10 mouse cellular contexts compared by ENCODE assay signal in the genomic region with DNA sequence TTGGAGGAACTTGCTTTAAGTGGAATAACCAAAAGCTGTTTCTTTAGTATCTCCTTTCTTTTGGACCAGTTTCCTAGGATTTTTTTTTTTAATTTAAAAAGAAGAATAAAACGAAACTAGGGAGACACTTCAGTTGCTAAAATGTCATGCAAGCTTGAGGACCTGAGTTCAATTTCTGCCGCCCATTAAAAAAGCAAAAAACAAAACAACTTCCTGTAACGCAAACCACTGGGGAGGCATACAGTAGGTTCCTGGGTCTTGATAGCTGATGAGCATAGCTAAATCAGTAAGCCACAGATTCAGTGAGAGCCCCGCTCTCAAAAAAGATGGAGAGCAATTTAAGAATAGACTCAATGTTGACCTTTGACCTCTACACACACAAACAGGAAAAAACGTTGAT. TPM values are rescaled to one million over a fixed set of nuclear protein-coding genes. Genes with fewer than 3 reads are reported as not detected.
DNase-seq lines count a peak whose midpoint lies in the region; ATAC-seq lines count a peak whose summit lies in the region.
"Had no signal": no experiment of that assay in that cellular context is flagged by ENCODE, and none has a peak within 500 bp of the region (broad histone marks: within the 10 kb centered on the region; RNA-seq: fewer than 3 reads in every experiment).

No protein-coding gene starts in this region.

- H3K4me2 ChIP-seq in lung, embryonic 16.5 days (ENCODE audit: low read depth, low read length): peak overlapping the region; percentile 44
- H3K4me2 ChIP-seq in embryonic facial prominence, embryonic 14.5 days (ENCODE audit: low read depth, low read length): peak overlapping the region; percentile 34

- H3K36me3 ChIP-seq in heart, embryonic 10.5 days: peaks cover 10% of the 10 kb centered on the region; the same call in 1 of the 2 replicates
- H3K36me3 ChIP-seq in lung, embryonic 16.5 days (ENCODE audit: control insufficient read depth, insufficient read depth, low read length): no peaks in the 10 kb centered on the region; the same call in 1 of the 2 replicates
- H3K36me3 ChIP-seq in embryonic facial prominence, embryonic 14.5 days (ENCODE audit: control insufficient read depth, insufficient read depth, low read length): peaks cover 14% of the 10 kb centered on the region; the same call in 1 of the 2 replicates
- H3K36me3 ChIP-seq in macrophage (ENCODE audit: inconsistent target): no peaks in the 10 kb centered on the region; the same call in 1 of the 2 replicates

- ATAC-seq in lung, embryonic 16.5 days (ENCODE audit: low read depth): no peak
- no peak for ATAC-seq in embryonic facial prominence, embryonic 14.5 days (ENCODE audit: low read depth)

- WGBS in heart, embryonic 10.5 days: 71% methylated on average over 5 of the region's 5 CpGs
- 59% methylated on average over 5 of the region's 5 CpGs for WGBS in lung, embryonic 16.5 days
- 61% methylated on average over 5 of the region's 5 CpGs for WGBS in embryonic facial prominence, embryonic 14.5 days
- WGBS in macrophage (ENCODE audit: missing documents): 40% methylated on average over 5 of the region's 5 CpGs

- H3K4me1 ChIP-seq in heart, embryonic 10.5 days: peaks cover 33% of the 10 kb centered on the region
- H3K4me1 ChIP-seq in lung, embryonic 16.5 days (replicated peaks; ENCODE audit: control insufficient read depth, insufficient read depth, low read length): peaks cover 31% of the 10 kb centered on the region
- H3K4me1 ChIP-seq in embryonic facial prominence, embryonic 14.5 days (ENCODE audit: control insufficient read depth, insufficient read depth, low read length): peaks cover 16% of the 10 kb centered on the region

- peaks cover 24% of the 10 kb centered on the region; the same call in 1 of the 2 replicates for H3K79me2 ChIP-seq in macrophage (ENCODE audit: inconsistent target)

- no peaks in the 10 kb centered on the region for H3K9me3 ChIP-seq in heart, embryonic 10.5 days
- H3K9me3 ChIP-seq in lung, embryonic 16.5 days (ENCODE audit: control insufficient read depth, low read length): no peaks in the 10 kb centered on the region
- no peaks in the 10 kb centered on the region for H3K9me3 ChIP-seq in embryonic facial prominence, embryonic 14.5 days (ENCODE audit: control insufficient read depth, low read length)

- H3K4me3 ChIP-seq in heart, embryonic 10.5 days: peak overlapping the region; percentile 45; the same call in 1 of the 2 replicates
- H3K4me3 ChIP-seq in lung, embryonic 16.5 days (ENCODE audit: low read length): no peak overlapping the region
- H3K4me3 ChIP-seq in embryonic facial prominence, embryonic 14.5 days (ENCODE audit: low read depth, low read length): no peak overlapping the region
- peak overlapping the region; percentile 12; the same call in 1 of the 2 replicates for H3K4me3 ChIP-seq in macrophage (ENCODE audit: inconsistent target)

- no peak for DNase-seq in heart, embryonic 10.5 days (ENCODE audit: low spot score)
- no peak for DNase-seq in heart, adult 18-20 months
- DNase-seq in lung, postnatal 4 days: no peak
- no peak for DNase-seq in embryonic facial prominence, embryonic 14.5 days (ENCODE audit: low spot score)
- DNase-seq in yolk sac, embryonic 10.5 days (ENCODE audit: low spot score): no peak
- no peak for DNase-seq in frontal cortex, postnatal 25 days (ENCODE audit: low spot score in 2 of 2)
- DNase-seq: cerebellum, adult 8-10 months; kidney, adult 11 months had no signal

- H3K27ac ChIP-seq in heart, embryonic 10.5 days: no peak overlapping the region
- H3K27ac ChIP-seq in lung, embryonic 16.5 days (ENCODE audit: low read length): peak overlapping the region; percentile 60
- 0 out of 2 replicates have a peak overlapping the region, but pooled peaks have one; percentile 2 for H3K27ac ChIP-seq in embryonic facial prominence, embryonic 14.5 days (replicated peaks; ENCODE audit: low read depth, low read length)
- peak overlapping the region; percentile 88 for H3K27ac ChIP-seq in macrophage

- H3K27me3 ChIP-seq in heart, embryonic 10.5 days (ENCODE audit: insufficient read depth, poor library complexity, severe bottlenecking): peaks cover 9% of the 10 kb centered on the region
- no peaks in the 10 kb centered on the region for H3K27me3 ChIP-seq in lung, embryonic 16.5 days (ENCODE audit: control insufficient read depth, insufficient read depth, low read depth, low read length)
- H3K27me3 ChIP-seq in embryonic facial prominence, embryonic 14.5 days (replicated peaks; ENCODE audit: control insufficient read depth, insufficient read depth, low read length): no peaks in the 10 kb centered on the region

- no peak overlapping the region for H3K9ac ChIP-seq in lung, embryonic 16.5 days (ENCODE audit: low read length)
- no peak overlapping the region for H3K9ac ChIP-seq in embryonic facial prominence, embryonic 14.5 days (ENCODE audit: low read depth, low read length)

RNA-seq across cellular contexts. Expression of a gene that starts 2.8 kb away (rescaled TPM):
- 34.3 and 37.9 TPM in 2 replicates for polyA plus RNA-seq in heart, embryonic 10.5 days (2016; fragmentation: Nextera tagmentation; extraction: Ambion mirVana)
- total RNA-seq in heart, adult 18-20 months (2021): 10 to 100 TPM; 15.7 to 16.4 TPM
- polyA plus RNA-seq in lung, embryonic 16.5 days (2015; fragmentation: Nextera tagmentation; extraction: Ambion mirVana): 41.1 and 41.8 TPM in 2 replicates
- polyA plus RNA-seq in embryonic facial prominence, embryonic 14.5 days (2014; fragmentation: Nextera tagmentation; extraction: Ambion mirVana): 44.2 and 50.4 TPM in 2 replicates
- 10 to 100 TPM in 25 of 26 experiments, 1 to 10 TPM in 1; 5.8 to 64.4 (median 26.4) TPM for total RNA-seq in macrophage (2018; cell fraction: chromatin; rRNA removed)
- total RNA-seq in macrophage (2018; cell fraction: cytosol; rRNA removed): 10 to 100 TPM; 12.1 to 48.9 (median 25.2) TPM
- total RNA-seq in macrophage (2018; cell fraction: nucleus; rRNA removed): 10 to 100 TPM in 24 of 26 experiments, 1 to 10 TPM in 2; 9.5 to 48.8 (median 21.0) TPM
- polyA plus RNA-seq in macrophage (2018): 15.5 to 43.6 TPM (median 25.5 TPM) in 3 replicates

RNA-seq across cellular contexts. Expression of a gene that starts 12.1 kb away (rescaled TPM):
- 6.9 and 12.0 TPM in 2 replicates for polyA plus RNA-seq in heart, embryonic 10.5 days (2016; fragmentation: Nextera tagmentation; extraction: Ambion mirVana)
- total RNA-seq in heart, adult 18-20 months (2021): 10 to 100 TPM in 1 of 2 experiments, 1 to 10 TPM in 1; 9.4 to 11.4 TPM
- 43.4 and 43.5 TPM in 2 replicates for polyA plus RNA-seq in lung, embryonic 16.5 days (2015; fragmentation: Nextera tagmentation; extraction: Ambion mirVana)
- polyA plus RNA-seq in embryonic facial prominence, embryonic 14.5 days (2014; fragmentation: Nextera tagmentation; extraction: Ambion mirVana): 32.1 and 37.8 TPM in 2 replicates
- total RNA-seq in macrophage (2018; cell fraction: chromatin; rRNA removed): 10 to 100 TPM in 5 of 26 experiments, 1 to 10 TPM in 21; 2.6 to 21.1 (median 6.6) TPM
- 10 to 100 TPM in 7 of 26 experiments, 1 to 10 TPM in 19; 2.5 to 18.8 (median 6.6) TPM for total RNA-seq in macrophage (2018; cell fraction: cytosol; rRNA removed)
- total RNA-seq in macrophage (2018; cell fraction: nucleus; rRNA removed): 10 to 100 TPM in 7 of 26 experiments, 1 to 10 TPM in 19; 2.0 to 23.1 (median 7.9) TPM
- 3.9 to 13.9 TPM (median 6.3 TPM) in 3 replicates for polyA plus RNA-seq in macrophage (2018)

RNA-seq across cellular contexts. Expression of a gene that starts 12.3 kb away (rescaled TPM):
- 0.78 and 1.6 TPM in 2 replicates for polyA plus RNA-seq in heart, embryonic 10.5 days (2016; fragmentation: Nextera tagmentation; extraction: Ambion mirVana)
- under 1 TPM; 0.37 to 0.54 TPM for total RNA-seq in heart, adult 18-20 months (2021)
- polyA plus RNA-seq in lung, embryonic 16.5 days (2015; fragmentation: Nextera tagmentation; extraction: Ambion mirVana): 4.0 and 4.5 TPM in 2 replicates
- polyA plus RNA-seq in embryonic facial prominence, embryonic 14.5 days (2014; fragmentation: Nextera tagmentation; extraction: Ambion mirVana): 2.8 and 3.3 TPM in 2 replicates
- 10 to 100 TPM in 4 of 26 experiments, 1 to 10 TPM in 21, under 1 TPM in 1; 0.81 to 19.0 (median 3.2) TPM for total RNA-seq in macrophage (2018; cell fraction: chromatin; rRNA removed)
- total RNA-seq in macrophage (2018; cell fraction: cytosol; rRNA removed): 1 to 10 TPM in 6 of 26 experiments, under 1 TPM in 20; 0.10 to 3.1 (median 0.49) TPM
- 10 to 100 TPM in 7 of 26 experiments, 1 to 10 TPM in 19; 1.1 to 37.4 (median 5.8) TPM for total RNA-seq in macrophage (2018; cell fraction: nucleus; rRNA removed)
- polyA plus RNA-seq in macrophage (2018): 0.58 to 4.2 TPM (median 2.0 TPM) in 3 replicates

RNA-seq across cellular contexts. Expression of a gene that starts 19.0 kb away (rescaled TPM):
- 154 and 210 TPM in 2 replicates for polyA plus RNA-seq in heart, embryonic 10.5 days (2016; fragmentation: Nextera tagmentation; extraction: Ambion mirVana)
- 10 to 100 TPM; 21.8 to 23.6 TPM for total RNA-seq in heart, adult 18-20 months (2021)
- 111 and 116 TPM in 2 replicates for polyA plus RNA-seq in lung, embryonic 16.5 days (2015; fragmentation: Nextera tagmentation; extraction: Ambion mirVana)
- polyA plus RNA-seq in embryonic facial prominence, embryonic 14.5 days (2014; fragmentation: Nextera tagmentation; extraction: Ambion mirVana): 158 and 162 TPM in 2 replicates
- total RNA-seq in macrophage (2018; cell fraction: chromatin; rRNA removed): 10 to 100 TPM in 19 of 26 experiments, 1 to 10 TPM in 7; 6.7 to 48.1 (median 12.0) TPM
- total RNA-seq in macrophage (2018; cell fraction: cytosol; rRNA removed): 10 to 100 TPM; 32.4 to 68.5 (median 50.3) TPM
- 10 to 100 TPM in 25 of 26 experiments, 1 to 10 TPM in 1; 9.7 to 57.2 (median 17.0) TPM for total RNA-seq in macrophage (2018; cell fraction: nucleus; rRNA removed)
- 45.0 to 125 TPM (median 72.8 TPM) in 3 replicates for polyA plus RNA-seq in macrophage (2018)

RNA-seq across cellular contexts. Expression of a gene that starts 31.9 kb away (rescaled TPM):
- polyA plus RNA-seq in heart, embryonic 10.5 days (2016; fragmentation: Nextera tagmentation; extraction: Ambion mirVana): 341 and 617 TPM in 2 replicates
- 100 to 1,000 TPM; 132 to 133 TPM for total RNA-seq in heart, adult 18-20 months (2021)
- polyA plus RNA-seq in lung, embryonic 16.5 days (2015; fragmentation: Nextera tagmentation; extraction: Ambion mirVana): 317 and 349 TPM in 2 replicates
- polyA plus RNA-seq in embryonic facial prominence, embryonic 14.5 days (2014; fragmentation: Nextera tagmentation; extraction: Ambion mirVana): 433 and 475 TPM in 2 replicates
- total RNA-seq in macrophage (2018; cell fraction: chromatin; rRNA removed): 100 to 1,000 TPM in 6 of 26 experiments, 10 to 100 TPM in 20; 61.5 to 128 (median 92.7) TPM
- 100 to 1,000 TPM; 222 to 303 (median 262) TPM for total RNA-seq in macrophage (2018; cell fraction: cytosol; rRNA removed)
- 100 to 1,000 TPM; 104 to 259 (median 129) TPM for total RNA-seq in macrophage (2018; cell fraction: nucleus; rRNA removed)
- polyA plus RNA-seq in macrophage (2018): 203 to 532 TPM (median 476 TPM) in 3 replicates

Comparison
In these comparisons a context has a peak if more than half of its experiments do, and no peak if none do; other contexts are left out.
1. H3K4me3 ChIP-seq: peak in heart, embryonic 10.5 days (single experiment) and macrophage (single experiment); none in lung, embryonic 16.5 days (single experiment) and embryonic facial prominence, embryonic 14.5 days (single experiment).